Mouse (Mus musculus): ENCODE measurements at regions not wholly inside any gene's neighbourhood (a gene's known extent, or its start where the extent isn't known, plus 50 kb on each side); places are given as distances from the start of the nearest gene placed in this dataset.

GRCm38 (mm10) chr10:98485751-98486681, 428.2 kb upstream of the Atp2b1 start:
- TF ChIP-seq POLR2A (IDR thresholded peaks at IDR 0.05; ENCODE audit: low read depth, low read length) (no peak), CTCF (IDR thresholded peaks at IDR 0.05; ENCODE audit: borderline replicate concordance, insufficient read depth, low read length) (no peak)

Data from embryonic fibroblast, embryonic 13.5 days (primary cell).